Mouse (Mus musculus) megakaryocyte, embryonic 14.5 days (primary cell): ENCODE measurements around the gene D630039A03Rik.

Experiments used
- FLI1 ChIP-seq: IDR thresholded peaks from 2 replicates; pipeline ENCODE4 v1.6.1; 2012; ENCODE audit warnings: low read length, inconsistent platforms, mixed read lengths
- GATA1 ChIP-seq: IDR thresholded peaks from 3 replicates; pipeline ENCODE4 v1.6.1; 2012; ENCODE audit warnings: mixed read lengths, low read length, inconsistent platforms, borderline replicate concordance

- TF ChIP-seq FLI1, result no peak
- TF ChIP-seq GATA1, result no peak
Measured at GRCm38 (mm10) chr4:57956029-57956960, 40.2 kb upstream of the D630039A03Rik start, which contains the start of gene Txn1.
